Mouse (Mus musculus): ENCODE data around the gene Gm21836.
"Not testable (repeated sequence)": the region's sequence is repeated elsewhere in the genome, so short reads cannot be mapped to it uniquely, and the experiment has no call there.

DNA sequence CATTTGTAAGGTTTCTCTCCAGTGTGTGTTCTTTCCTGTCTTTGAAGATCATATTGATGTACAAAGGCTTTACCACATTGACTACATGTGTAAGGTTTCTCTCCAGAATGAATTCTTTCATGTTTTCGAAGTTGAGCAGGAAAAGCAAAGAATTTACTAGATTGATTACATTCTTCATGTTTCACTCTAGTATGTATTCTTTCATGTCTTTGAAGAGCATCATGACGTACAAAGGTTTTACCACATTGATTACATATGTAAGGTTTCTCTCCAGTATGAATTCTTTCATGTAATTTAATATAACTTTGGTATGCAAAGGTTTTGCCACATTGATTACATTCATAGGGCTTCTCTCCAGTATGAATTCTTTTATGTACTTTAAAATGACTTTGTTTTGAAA is at the start of gene Gm21836:
- TF ChIP-seq POLR2A (IDR thresholded peaks at IDR 0.05; ENCODE audit: low read depth, low read length); CTCF (IDR thresholded peaks at IDR 0.05; ENCODE audit: extremely low read depth, insufficient read depth, insufficient read length, insufficient replicate concordance): not testable (repeated sequence)
